Mouse (Mus musculus): Measurements from ENCODE around the gene Atp6v0a1.

GRCm38 (mm10) chr11:101082208-101083082 lies 73.2 kb downstream of the Atp6v0a1 start, which contains the start of gene Coasy:
- TF ChIP-seq TCF12 (IDR thresholded peaks at IDR 0.05; ENCODE audit: insufficient read depth, poor library complexity, severe bottlenecking): no peak
- no peak for TF ChIP-seq E2F4 (IDR thresholded peaks at IDR 0.05; ENCODE audit: insufficient read depth)
- peak in 1 of 3 experiments; percentile 15 for TF ChIP-seq MYOG (IDR thresholded peaks at IDR 0.05; ENCODE audit: control insufficient read depth in 1 of 3, insufficient read depth in 1 of 3, insufficient read length in 2 of 3, low read depth in 2 of 3)
- no peak for TF ChIP-seq USF1 (IDR thresholded peaks at IDR 0.05; ENCODE audit: low read depth)
- TF ChIP-seq POLR2A (IDR thresholded peaks at IDR 0.05; ENCODE audit: insufficient read length, low read depth): peak; percentile 75
- TF ChIP-seq CEBPB (IDR thresholded peaks at IDR 0.05; ENCODE audit: insufficient read depth, poor library complexity, severe bottlenecking): no peak
- TF ChIP-seq MYOD1 (IDR thresholded peaks at IDR 0.05; ENCODE audit: control insufficient read depth in 1 of 3, insufficient read length in 2 of 3, low read depth in 2 of 3): no peak
- no peak for TF ChIP-seq MAX (IDR thresholded peaks at IDR 0.05; ENCODE audit: low read depth)
- peak; percentile 68 for TF ChIP-seq POLR2AphosphoS2 (IDR thresholded peaks at IDR 0.05; ENCODE audit: insufficient read length, low read depth)
- no peak for TF ChIP-seq TCF3 (IDR thresholded peaks at IDR 0.05; ENCODE audit: insufficient read length, low read depth)
- no peak for TF ChIP-seq REST (IDR thresholded peaks at IDR 0.05; ENCODE audit: insufficient read depth, insufficient read length)
- no peak for TF ChIP-seq SRF (IDR thresholded peaks at IDR 0.05; ENCODE audit: control insufficient read depth, insufficient read length, low read depth)
